Mouse (Mus musculus) leukemia stem cell, adult 10-12 weeks (primary cell): ENCODE data around the gene Zfp990. TPM values are rescaled to one million over a fixed set of nuclear protein-coding genes. Genes with fewer than 3 reads are reported as not detected.

Experiments used
- polyA plus RNA-seq: library from polyadenylated mRNA; stranded (reverse); fragments of >175 nt; gene quantifications from 2 replicates; pipeline ENCODE4 v1.2.3, GENCODE M21; 2012; ENCODE audit warnings: low replicate concordance

Gene Zfp990
- 0.06 TPM in 1 of 2 replicates, not detected in the other for polyA plus RNA-seq

GRCm38 (mm10) chr4:145510459-145510858, at the start of gene Zfp990:
Zfp990 (plus strand) TSS chr4:145510759.

GRCm38 (mm10) chr4:145585078-145585477, 74.5 kb downstream of the Zfp990 start, which contains the start of gene Gm13212:
Gm13212 (plus strand) TSS chr4:145585166.

Other genes with a start within 250 kb of the Zfp990 start
- gene Tnfrsf8, start 195.6 kb upstream of the Zfp990 start, polyA plus RNA-seq, result 0.12 and 0.32 TPM in 2 replicates
- 0.66 TPM in 1 of 2 replicates, not detected in the other for gene Gm13212, start 74.4 kb downstream of the Zfp990 start, polyA plus RNA-seq
- gene Zfp980, start 159.9 kb downstream of the Zfp990 start, polyA plus RNA-seq, result not detected in 2 replicates